Mouse (Mus musculus) E14TG2a.4 (cell line): Measurements from ENCODE around the gene Ncam1.

Source experiments
- CTCF ChIP-seq: conservative IDR thresholded peaks from 2 replicates; pipeline ENCODE4 v1.5.1; 2014; ENCODE audit warnings: low read length
- NANOG ChIP-seq: IDR thresholded peaks from 2 replicates; pipeline ENCODE4 v1.6.1; 2014; ENCODE audit warnings: borderline replicate concordance, low read length, mixed read lengths
- POU5F1 ChIP-seq: IDR thresholded peaks from 2 replicates; pipeline ENCODE4 v1.6.1; 2014; ENCODE audit warnings: low read length, borderline replicate concordance

- TF ChIP-seq CTCF (peak; percentile 84), POU5F1 (no peak), NANOG (no peak)
Measured at GRCm38 (mm10) chr9:49493979-49494649, 304.6 kb downstream of the Ncam1 start.
